Comparison of ENCODE assay signal across 24 mouse cellular contexts in genomic region chr9:90272346-90272745, GRCm38 (mm10). TPM values are rescaled to one million over a fixed set of nuclear protein-coding genes. Genes with fewer than 3 reads are reported as not detected.
A peak's percentile ranks its signal among the peaks of the same experiment; 100 is the strongest.
DNase-seq lines count a peak whose midpoint lies in the region; ATAC-seq and TF ChIP-seq lines count a peak whose summit lies in the region.
"Had no signal": no experiment of that assay in that cellular context is flagged by ENCODE, and none has a peak within 500 bp of the region (broad histone marks: within the 10 kb centered on the region; RNA-seq: fewer than 3 reads in every experiment).

No protein-coding gene starts in this region.

- no peak overlapping the region for H3K4me2 ChIP-seq in intestine, embryonic 14.5 days (ENCODE audit: low read length)
- H3K4me2 ChIP-seq in intestine, postnatal 0 days (replicated peaks; ENCODE audit: low read depth) = no peak overlapping the region
- H3K4me2 ChIP-seq: heart, embryonic 12.5 days; hindbrain, embryonic 15.5 days; limb, embryonic 12.5 days; midbrain, embryonic 13.5 days had no signal

- TF ChIP-seq CTCF in intestine, postnatal 0 days (IDR thresholded peaks at IDR 0.05; ENCODE audit: low read depth) = no peak
- TF ChIP-seq CTCF in E14TG2a.4 (conservative IDR thresholded peaks at IDR 0.05; ENCODE audit: low read length) = no peak

- DNase-seq in intestine, embryonic 14.5 days (ENCODE audit: low spot score) = peak; percentile 20
- peak; percentile 53 for DNase-seq in ZHBTc4 (ENCODE audit: low read depth, low spot score)
- peak; percentile 33 for DNase-seq in testis, postnatal 10 days (ENCODE audit: low spot score)
- no peak for DNase-seq in layer of hippocampus, adult 11-12 months (ENCODE audit: low spot score)
- DNase-seq in heart, adult 8-10 months (ENCODE audit: low spot score) = no peak
- DNase-seq: adrenal gland, adult 8-10 months; cerebellum, adult 8-10 months; gastrocnemius, adult 2 months; gastrocnemius, postnatal 36 days; kidney, adult 8-10 months; kidney, postnatal 4 days; layer of hippocampus, adult 9-11 months; right cerebral cortex, postnatal 4 days had no signal

- H3K27me3 ChIP-seq in intestine, embryonic 14.5 days (replicated peaks; ENCODE audit: control insufficient read depth, insufficient read depth, low read length) = no peaks in the 10 kb centered on the region
- no peaks in the 10 kb centered on the region for H3K27me3 ChIP-seq in intestine, postnatal 0 days (replicated peaks; ENCODE audit: control insufficient read depth, insufficient read depth, low read length)
- H3K27me3 ChIP-seq in E14TG2a.4 (ENCODE audit: insufficient read depth, low read length) = peaks cover 5% of the 10 kb centered on the region; the same call in 1 of the 2 replicates
- H3K27me3 ChIP-seq: heart, embryonic 12.5 days; hindbrain, embryonic 15.5 days had no signal

- H3K9ac ChIP-seq in intestine, embryonic 14.5 days (ENCODE audit: low read length) = no peak overlapping the region
- H3K9ac ChIP-seq in intestine, postnatal 0 days (ENCODE audit: low read depth, low read length) = no peak overlapping the region
- H3K9ac ChIP-seq: heart, embryonic 12.5 days; hindbrain, embryonic 15.5 days; limb, embryonic 12.5 days; midbrain, embryonic 13.5 days had no signal

- WGBS in intestine, embryonic 14.5 days = 82% methylated on average over 12 of the region's 12 CpGs
- 88% methylated on average over 12 of the region's 12 CpGs for WGBS in intestine, postnatal 0 days

- no peak for ATAC-seq in intestine, embryonic 14.5 days (replicated peaks; ENCODE audit: low FRiP score, low TSS enrichment, low read depth)
- ATAC-seq in intestine, postnatal 0 days = no peak
- ATAC-seq: forebrain, embryonic 14.5 days; inflammation-experienced regulatory T-cells, adult 6 months; midbrain, embryonic 13.5 days had no signal

- H3K27ac ChIP-seq in intestine, embryonic 14.5 days (ENCODE audit: low read depth) = no peak overlapping the region
- H3K27ac ChIP-seq in intestine, postnatal 0 days (ENCODE audit: low read depth, low read length) = no peak overlapping the region
- H3K27ac ChIP-seq: gastrocnemius, adult 2 months; hindbrain, embryonic 10.5 days; hindbrain, embryonic 15.5 days; kidney, postnatal 0 days; limb, embryonic 12.5 days; midbrain, embryonic 13.5 days had no signal

- H3K9me3 ChIP-seq in intestine, embryonic 14.5 days (ENCODE audit: control insufficient read depth, low read length) = no peaks in the 10 kb centered on the region
- no peaks in the 10 kb centered on the region for H3K9me3 ChIP-seq in intestine, postnatal 0 days (ENCODE audit: control insufficient read depth)
- no peaks in the 10 kb centered on the region for H3K9me3 ChIP-seq in E14TG2a.4 (ENCODE audit: low read length)
- H3K9me3 ChIP-seq: heart, embryonic 12.5 days; hindbrain, embryonic 10.5 days; hindbrain, embryonic 15.5 days; limb, embryonic 12.5 days; megakaryocyte, embryonic 14.5 days; midbrain, embryonic 13.5 days had no signal

- peaks cover 18% of the 10 kb centered on the region for H3K4me1 ChIP-seq in intestine, embryonic 14.5 days (replicated peaks; ENCODE audit: control insufficient read depth, insufficient read depth, low read length)
- peaks cover 10% of the 10 kb centered on the region; the same call in 1 of the 2 replicates for H3K4me1 ChIP-seq in intestine, postnatal 0 days (replicated peaks; ENCODE audit: control insufficient read depth, insufficient read depth, low read length)
- peaks cover 57% of the 10 kb centered on the region for H3K4me1 ChIP-seq in E14TG2a.4 (replicated peaks; ENCODE audit: low read depth, low read length)

- H3K36me3 ChIP-seq in intestine, embryonic 14.5 days (ENCODE audit: control insufficient read depth, insufficient read depth, low read length) = no peaks in the 10 kb centered on the region
- H3K36me3 ChIP-seq in intestine, postnatal 0 days (ENCODE audit: control insufficient read depth, insufficient read depth) = no peaks in the 10 kb centered on the region
- H3K36me3 ChIP-seq in E14TG2a.4 (ENCODE audit: insufficient read depth, low read length) = no peaks in the 10 kb centered on the region
- H3K36me3 ChIP-seq: heart, embryonic 12.5 days; hindbrain, embryonic 10.5 days; hindbrain, embryonic 15.5 days; limb, embryonic 12.5 days; midbrain, embryonic 13.5 days had no signal

- no peak overlapping the region for H3K4me3 ChIP-seq in intestine, embryonic 14.5 days (ENCODE audit: low read depth, low read length)
- H3K4me3 ChIP-seq in intestine, postnatal 0 days (ENCODE audit: low read depth, low read length) = no peak overlapping the region
- H3K4me3 ChIP-seq in E14TG2a.4 (replicated peaks; ENCODE audit: low read length) = 0 out of 2 replicates have a peak overlapping the region, but pooled peaks have one; percentile 7
- H3K4me3 ChIP-seq: gastrocnemius, adult 2 months; heart, embryonic 12.5 days; hindbrain, embryonic 10.5 days; hindbrain, embryonic 15.5 days; limb, embryonic 12.5 days; midbrain, embryonic 13.5 days had no signal

RNA-seq across cellular contexts. Expression of gene Tbc1d2b, which starts 1.7 kb away (rescaled TPM):
- polyA plus RNA-seq in intestine, embryonic 14.5 days (2014; fragmentation: Nextera tagmentation; extraction: Ambion mirVana) = 20.2 and 20.9 TPM in 2 replicates
- polyA plus RNA-seq in intestine, postnatal 0 days (2015; fragmentation: Nextera tagmentation; extraction: Ambion mirVana) = 5.2 and 6.6 TPM in 2 replicates
- total RNA-seq in heart, adult 8-10 months (2022) = 10 to 100 TPM in 1 of 4 experiments, 1 to 10 TPM in 3; 8.7 to 10.3 (median 9.4) TPM

Comparison
In these comparisons a context has a peak if more than half of its experiments do, and no peak if none do; other contexts are left out.
1. DNase-seq: peak in intestine, embryonic 14.5 days (single experiment), ZHBTc4 (single experiment) and testis, postnatal 10 days (single experiment); none in layer of hippocampus, adult 11-12 months (single experiment) and heart, adult 8-10 months (single experiment).